Mouse (Mus musculus) heart, adult 2 months (tissue): ENCODE data around the gene Arrb2. TPM values are rescaled to one million over a fixed set of nuclear protein-coding genes. Genes with fewer than 3 reads are reported as not detected.
A peak's percentile ranks its signal among the peaks of the same experiment; 100 is the strongest.
"Not testable (repeated sequence)": the region's sequence is repeated elsewhere in the genome, so short reads cannot be mapped to it uniquely, and the experiment has no call there.

Experiments used
- DNase-seq, 2 experiments: peaks; one replicate each; pipeline ENCODE4 v3.0.0; 2021
- H3K27ac ChIP-seq: fragments of 200-600 bp; 2 replicates; pipeline ENCODE4 v1.8.1; 2022
- H3K27me3 ChIP-seq: fragments of 200-500 bp; 2 replicates; pipeline ENCODE4 v1.6.1; 2012; ENCODE audit warnings: mild to moderate bottlenecking, low read length, inconsistent platforms, mixed read lengths; ENCODE audit not compliant: control insufficient read depth, insufficient read depth
- H3K36me3 ChIP-seq: fragments of 200-500 bp; 2 replicates; pipeline ENCODE4 v1.6.1; 2012; ENCODE audit warnings: low read length, inconsistent platforms; ENCODE audit not compliant: control insufficient read depth, insufficient read depth
- H3K4me1 ChIP-seq: fragments of 200-500 bp; 2 replicates; pipeline ENCODE4 v1.6.1; 2011; ENCODE audit warnings: low read length; ENCODE audit not compliant: control insufficient read depth, insufficient read depth
- H3K4me3 ChIP-seq: fragments of 200-600 bp; 2 replicates; pipeline ENCODE4 v1.8.1; 2022
- H3K79me2 ChIP-seq: fragments of 200-500 bp; replicated peaks from 2 replicates; pipeline ENCODE4 v1.6.1; 2012; ENCODE audit warnings: mild to moderate bottlenecking, inconsistent platforms, low read length, moderate library complexity, mixed read lengths; ENCODE audit not compliant: control insufficient read depth, insufficient read depth
- H3K9ac ChIP-seq: fragments of 200-500 bp; 2 replicates; pipeline ENCODE4 v1.6.1; 2012; ENCODE audit warnings: low read depth, mild to moderate bottlenecking, control low read depth, inconsistent platforms, low read length, mixed read lengths
- CTCF ChIP-seq: fragments of 200-600 bp; IDR thresholded peaks from 2 replicates; pipeline ENCODE4 v1.8.1; 2022; ENCODE audit warnings: antibody characterized with exemption, mild to moderate bottlenecking, moderate library complexity
- EP300 ChIP-seq: fragments of 200-500 bp; IDR thresholded peaks from 2 replicates; pipeline ENCODE4 v1.6.1; 2011; ENCODE audit warnings: low read depth, low read length, control low read depth; ENCODE audit not compliant: insufficient read depth
- POLR2A ChIP-seq: fragments of 200-500 bp; IDR thresholded peaks from 2 replicates; pipeline ENCODE4 v1.6.1; 2011; ENCODE audit warnings: mild to moderate bottlenecking, low read depth, low read length, control low read depth; ENCODE audit not compliant: insufficient read depth
- WGBS: fragments of 180-500 bp; shearing (Covaris S2); methylation state at CpG from one replicate; pipeline ENCODE4 v1.1.7; 2018; 5-methylcytosine and 5-hydroxymethylcytosine counted together
- intact Hi-C: fragments of 180-260 bp; cut with DNase I; formaldehyde crosslinking; loops from one replicate; pipeline ENCODE4 v1.15.1; 2025
- polyA plus RNA-seq: library from polyadenylated mRNA; depleted of rRNA; stranded (reverse); fragments of >200 nt; gene quantifications from 2 replicates; pipeline ENCODE4 v1.2.3, GENCODE M21; 2012
- total RNA-seq, 2 experiments: library from RNA; stranded (reverse); gene quantifications; 2 replicates each; pipeline ENCODE4 v1.2.3; 2021

Arrb2 gene
- total and polyA plus RNA-seq, 3 experiments = 10.2 to 27.6 (median 10.8) TPM

DNA sequence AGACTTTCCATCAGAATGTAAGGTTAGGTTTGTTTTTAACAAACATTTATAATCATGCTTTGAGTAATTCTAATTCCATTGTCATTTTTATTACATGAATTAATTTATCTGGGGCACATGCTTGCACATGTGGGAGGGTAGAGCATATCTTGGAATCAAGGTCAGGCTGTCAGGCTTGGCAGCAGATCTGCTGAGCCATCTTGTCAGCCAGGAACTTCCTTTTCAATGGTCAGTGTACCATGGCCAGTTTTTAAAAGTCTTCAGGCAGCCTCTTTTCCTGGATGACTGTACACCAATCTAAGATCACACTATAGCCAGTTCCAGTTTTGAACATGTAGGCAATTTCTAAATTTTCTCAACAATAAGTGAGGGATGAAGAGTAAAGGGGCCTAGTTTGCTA is 40.3 kb downstream of the Arrb2 start:
- TF ChIP-seq EP300 (no peak), POLR2A (no peak), CTCF (no peak)
- H3K79me2 ChIP-seq = no peaks in the 10 kb centered on the region
- no peak overlapping the region for H3K4me3 ChIP-seq
- peaks cover 3% of the 10 kb centered on the region for H3K36me3 ChIP-seq
- no peak overlapping the region for H3K9ac ChIP-seq
- no peaks in the 10 kb centered on the region for H3K27me3 ChIP-seq
- no peak for DNase-seq
- no peak overlapping the region for H3K27ac ChIP-seq
- H3K4me1 ChIP-seq = peaks cover 6% of the 10 kb centered on the region
- intact Hi-C loops = no loop called here

DNA sequence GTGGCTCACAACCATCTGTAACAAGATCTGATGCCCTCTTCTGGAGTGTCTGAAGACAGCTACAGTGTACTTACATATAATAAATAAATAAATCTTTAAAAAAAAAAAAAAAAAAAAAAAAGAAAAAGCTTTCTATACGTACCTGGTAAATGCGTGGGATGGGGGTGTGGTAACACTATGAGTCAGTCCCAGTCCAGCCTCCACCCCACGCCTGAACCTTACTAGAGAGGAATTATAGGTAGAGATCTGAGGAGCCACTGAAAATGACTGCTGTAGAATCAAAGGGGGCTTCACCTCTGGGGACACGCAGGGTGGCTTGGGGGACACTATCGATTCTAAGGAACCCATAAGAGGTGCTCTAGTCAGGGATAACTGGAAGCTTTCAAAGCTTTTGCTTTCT is 40.9 kb downstream of the Arrb2 start:
- H3K36me3 ChIP-seq, H3K27me3 ChIP-seq, intact Hi-C loops, H3K27ac ChIP-seq, H3K79me2 ChIP-seq, DNase-seq, H3K9ac ChIP-seq, H3K4me3 ChIP-seq, H3K4me1 ChIP-seq: not testable (repeated sequence)
- WGBS = 87% methylated on average over 5 of the region's 5 CpGs

DNA sequence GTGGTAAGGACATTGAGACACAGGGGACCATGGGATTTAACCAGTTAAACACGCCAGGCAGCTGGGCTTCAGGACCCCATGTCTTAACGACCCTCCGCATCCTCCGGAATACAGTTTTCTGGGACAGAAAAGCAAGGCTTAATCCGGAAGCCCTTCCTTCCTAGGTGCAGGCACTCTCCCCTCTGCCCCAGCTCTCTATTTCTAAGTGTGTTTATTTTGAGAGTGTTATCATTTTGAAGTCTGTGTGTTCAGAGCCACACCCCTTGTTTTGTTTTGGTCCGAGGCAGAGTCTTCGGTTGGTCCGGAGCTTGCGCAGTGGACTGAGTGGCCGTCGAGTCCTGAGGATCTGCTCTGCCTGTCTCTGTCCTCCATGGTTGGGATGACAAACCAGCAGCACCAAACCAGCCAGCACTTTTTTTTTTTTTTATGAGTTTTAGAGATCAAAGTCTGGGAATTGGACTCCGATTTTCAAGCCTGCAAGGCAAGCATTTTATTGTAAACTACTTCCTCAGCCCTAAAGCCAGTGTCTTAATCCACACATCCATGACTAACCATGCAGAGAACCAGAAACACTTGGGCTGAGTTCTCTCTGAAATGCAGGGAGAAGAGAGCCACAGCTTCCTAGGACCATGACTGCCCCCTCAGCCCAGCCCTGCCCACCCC is 42.6 kb downstream of the Arrb2 start:
- Histone ChIP-seq H3K79me2 (no peaks in the 10 kb centered on the region), H3K36me3 (no peaks in the 10 kb centered on the region), H3K4me1 (peaks cover 1% of the 10 kb centered on the region), H3K9ac (no peak overlapping the region), H3K27me3 (no peaks in the 10 kb centered on the region), H3K4me3 (no peak overlapping the region), H3K27ac (no peak overlapping the region)
- 37% methylated on average over 12 of the region's 12 CpGs for WGBS
- intact Hi-C loops = no loop called here
- TF ChIP-seq POLR2A (no peak), CTCF (no peak), EP300 (no peak)
- no peak for DNase-seq

DNA sequence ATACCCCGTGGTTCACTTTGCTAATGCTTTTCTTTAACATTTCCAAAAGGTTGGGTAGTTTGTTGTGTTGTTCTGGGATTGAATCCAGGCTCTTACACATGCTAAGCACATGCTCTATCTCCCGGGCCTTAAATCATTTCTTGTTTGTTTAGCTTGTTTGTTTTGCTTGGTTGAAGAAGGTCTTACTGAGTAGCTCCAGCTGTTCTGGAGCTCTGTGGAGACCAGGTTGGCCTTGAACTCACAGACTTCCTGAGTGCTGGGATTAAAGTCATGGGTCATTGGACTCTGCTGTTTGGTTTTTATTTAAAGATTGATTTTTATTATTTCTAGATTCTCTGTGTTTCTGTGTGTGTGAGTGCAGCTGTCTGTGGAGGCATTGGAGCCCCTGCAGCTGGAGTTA is 53.1 kb downstream of the Arrb2 start:
- no peak for DNase-seq
- Histone ChIP-seq H3K36me3 (no peaks in the 10 kb centered on the region), H3K27me3 (no peaks in the 10 kb centered on the region), H3K9ac (no peak overlapping the region), H3K27ac (no peak overlapping the region), H3K4me3 (no peak overlapping the region), H3K4me1 (peaks cover 3% of the 10 kb centered on the region), H3K79me2 (no peaks in the 10 kb centered on the region)
- TF ChIP-seq CTCF (no peak), POLR2A (no peak), EP300 (no peak)
- WGBS = 45% methylated on average over 2 of the region's 2 CpGs
- intact Hi-C loops = no loop called here

DNA sequence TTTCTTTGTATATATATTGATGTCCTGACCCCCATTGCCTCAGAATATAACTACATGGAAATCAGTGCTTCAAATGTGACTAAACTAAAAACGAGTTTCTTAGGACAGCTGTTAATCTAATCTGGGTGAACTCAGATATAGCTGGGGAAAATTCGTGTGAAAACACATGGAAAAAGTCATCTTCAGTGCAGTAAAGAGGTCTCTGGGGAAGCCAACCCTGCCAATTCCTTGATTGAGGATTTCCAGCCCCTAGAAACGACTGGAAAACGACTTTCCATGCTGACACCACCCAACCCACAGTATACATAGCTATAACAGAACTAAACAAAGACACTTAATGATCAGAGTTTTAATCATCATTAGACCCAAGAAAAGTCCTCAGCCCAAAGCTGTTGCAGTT is 55.4 kb downstream of the Arrb2 start:
- peaks cover 2% of the 10 kb centered on the region for H3K4me1 ChIP-seq
- intact Hi-C loops = no loop called here
- TF ChIP-seq EP300 (no peak), POLR2A (no peak), CTCF (no peak)
- DNase-seq = no peak
- no peak overlapping the region for H3K27ac ChIP-seq
- H3K79me2 ChIP-seq = no peaks in the 10 kb centered on the region
- H3K9ac ChIP-seq = no peak overlapping the region
- H3K36me3 ChIP-seq = no peaks in the 10 kb centered on the region
- no peak overlapping the region for H3K4me3 ChIP-seq
- 22% methylated on average over 4 of the region's 4 CpGs for WGBS
- H3K27me3 ChIP-seq = no peaks in the 10 kb centered on the region

DNA sequence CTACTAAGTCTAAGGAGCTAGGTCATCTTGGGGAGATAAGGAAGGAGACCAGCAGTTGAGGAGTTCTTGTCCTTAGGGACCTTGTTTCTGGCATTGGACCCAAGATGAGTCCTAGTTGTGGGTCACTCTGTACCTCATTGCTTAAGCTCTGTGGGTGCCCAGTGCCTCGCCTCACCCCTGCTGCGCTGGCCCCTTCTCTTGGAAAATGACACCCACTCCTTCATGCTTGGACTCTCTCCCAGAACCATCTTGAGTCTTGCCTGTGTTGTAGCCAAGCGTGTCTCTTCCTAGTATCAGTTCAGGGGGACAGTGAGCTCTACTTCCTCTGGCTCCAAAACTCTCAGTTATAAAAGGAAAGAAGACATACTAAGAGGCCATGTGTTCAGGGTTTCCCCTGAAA is 56.7 kb downstream of the Arrb2 start:
- intact Hi-C loops = no loop called here
- Histone ChIP-seq H3K79me2 (no peaks in the 10 kb centered on the region), H3K36me3 (no peaks in the 10 kb centered on the region), H3K27ac (peak overlapping the region; percentile 1; the same call in 1 of the 2 replicates), H3K4me1 (peaks cover 1% of the 10 kb centered on the region; the same call in 1 of the 2 replicates), H3K9ac (no peak overlapping the region), H3K27me3 (no peaks in the 10 kb centered on the region), H3K4me3 (no peak overlapping the region)
- TF ChIP-seq CTCF (no peak), EP300 (0 out of 2 replicates have a peak, but pooled peaks have one; percentile 26)
- 70% methylated on average over 3 of the region's 3 CpGs for WGBS
- peak in 1 of 2 experiments; percentile 23 for DNase-seq
